Mouse (Mus musculus): Measurements from ENCODE around the gene Dpf2. TPM values are rescaled to one million over a fixed set of nuclear protein-coding genes. Genes with fewer than 3 reads are reported as not detected.

The Dpf2 gene
- total and polyA plus RNA-seq, 2 experiments from 2014 or later, result 69.5 to 77.4 TPM

GRCm38 (mm10) chr19:5922119-5922942 lies 9.5 kb upstream of the Dpf2 start:
- peak overlapping the region; percentile 35; the same call in 1 of the 2 replicates for H3K9ac ChIP-seq (replicated peaks; ENCODE audit: low read length)
- 78% methylated on average over 15 of the region's 15 CpGs for WGBS
- H3K27ac ChIP-seq, result no peak overlapping the region

GRCm38 (mm10) chr19:5921715-5922114 lies 8.9 kb upstream of the Dpf2 start:
- peak overlapping the region; percentile 35; the same call in 1 of the 2 replicates for H3K9ac ChIP-seq (replicated peaks; ENCODE audit: low read length)
- no peaks in the 10 kb centered on the region for H3K27me3 ChIP-seq (ENCODE audit: insufficient read depth, low read length)
- ATAC-seq, result no peak
- DNase-seq (ENCODE audit: low spot score), result no peak
- no peak for TF ChIP-seq CTCF (IDR thresholded peaks at IDR 0.05; ENCODE audit: low read depth)
- H3K4me2 ChIP-seq (ENCODE audit: low read depth, low read length), result peak overlapping the region; percentile 10
- H3K4me1 ChIP-seq (ENCODE audit: insufficient read depth, low read length), result no peaks in the 10 kb centered on the region
- H3K36me3 ChIP-seq (ENCODE audit: insufficient read depth, low read length), result peaks cover 19% of the 10 kb centered on the region
- H3K9me3 ChIP-seq (ENCODE audit: low read length), result no peaks in the 10 kb centered on the region
- no peak overlapping the region for H3K27ac ChIP-seq
- 18% methylated on average over 9 of the region's 9 CpGs for WGBS
- H3K4me3 ChIP-seq (ENCODE audit: low read length), result no peak overlapping the region; the same call in 1 of the 2 replicates

More at GRCm38 (mm10) chr19:5922119-5922942, 9.5 kb upstream of the Dpf2 start:
- no peak overlapping the region; the same call in 1 of the 2 replicates for H3K4me3 ChIP-seq (ENCODE audit: low read length)
- no peaks in the 10 kb centered on the region for H3K4me1 ChIP-seq (ENCODE audit: insufficient read depth, low read length)
- no peak for TF ChIP-seq CTCF (IDR thresholded peaks at IDR 0.05; ENCODE audit: low read depth)
- peaks cover 13% of the 10 kb centered on the region for H3K36me3 ChIP-seq (ENCODE audit: insufficient read depth, low read length)
- no peak for DNase-seq (ENCODE audit: low spot score)
- no peaks in the 10 kb centered on the region for H3K27me3 ChIP-seq (ENCODE audit: insufficient read depth, low read length)
- H3K9me3 ChIP-seq (ENCODE audit: low read length), result no peaks in the 10 kb centered on the region
- no peak for ATAC-seq
- H3K4me2 ChIP-seq (ENCODE audit: low read depth, low read length), result peak overlapping the region; percentile 10

GRCm38 (mm10) chr19:5912103-5913006 lies 455 bp downstream of the Dpf2 start:
- Histone ChIP-seq H3K9me3 (ENCODE audit: low read length) (no peaks in the 10 kb centered on the region), H3K36me3 (ENCODE audit: insufficient read depth, low read length) (peaks cover 6% of the 10 kb centered on the region; the same call in 1 of the 2 replicates), H3K27me3 (ENCODE audit: insufficient read depth, low read length) (no peaks in the 10 kb centered on the region), H3K27ac (peak overlapping the region; percentile 89), H3K4me2 (ENCODE audit: low read depth, low read length) (peak overlapping the region; percentile 69), H3K4me3 (ENCODE audit: low read length) (peak overlapping the region; percentile 97), H3K4me1 (ENCODE audit: insufficient read depth, low read length) (peaks cover 19% of the 10 kb centered on the region), H3K9ac (replicated peaks; ENCODE audit: low read length) (peak overlapping the region; percentile 94)
- TF ChIP-seq CTCF (IDR thresholded peaks at IDR 0.05; ENCODE audit: low read depth), result peak; percentile 44
- WGBS, result under 1% methylated on average over 59 of the region's 59 CpGs
- ATAC-seq (peak; percentile 95), DNase-seq (ENCODE audit: low spot score) (peak; percentile 100)

GRCm38 (mm10) chr19:5911430-5912102 lies 1.2 kb downstream of the Dpf2 start:
- H3K36me3 ChIP-seq (ENCODE audit: insufficient read depth, low read length), result peaks cover 4% of the 10 kb centered on the region; the same call in 1 of the 2 replicates
- TF ChIP-seq CTCF (IDR thresholded peaks at IDR 0.05; ENCODE audit: low read depth), result no peak
- H3K27me3 ChIP-seq (ENCODE audit: insufficient read depth, low read length), result no peaks in the 10 kb centered on the region
- no peak for DNase-seq (ENCODE audit: low spot score)
- peaks cover 19% of the 10 kb centered on the region for H3K4me1 ChIP-seq (ENCODE audit: insufficient read depth, low read length)
- H3K9me3 ChIP-seq (ENCODE audit: low read length), result no peaks in the 10 kb centered on the region
- ATAC-seq, result no peak
- H3K9ac ChIP-seq (replicated peaks; ENCODE audit: low read length), result peak overlapping the region; percentile 94
- H3K4me3 ChIP-seq (ENCODE audit: low read length), result peak overlapping the region; percentile 97
- 6% methylated on average over 14 of the region's 14 CpGs for WGBS
- peak overlapping the region; percentile 89 for H3K27ac ChIP-seq
- H3K4me2 ChIP-seq (ENCODE audit: low read depth, low read length), result peak overlapping the region; percentile 69

- H3K9ac ChIP-seq (replicated peaks; ENCODE audit: low read length), result peak overlapping the region; percentile 94
- ATAC-seq, result no peak
- H3K36me3 ChIP-seq (ENCODE audit: insufficient read depth, low read length), result peaks cover 17% of the 10 kb centered on the region; the same call in 1 of the 2 replicates
- no peaks in the 10 kb centered on the region for H3K9me3 ChIP-seq (ENCODE audit: low read length)
- peaks cover 19% of the 10 kb centered on the region for H3K4me1 ChIP-seq (ENCODE audit: insufficient read depth, low read length)
- peak overlapping the region; percentile 69 for H3K4me2 ChIP-seq (ENCODE audit: low read depth, low read length)
- WGBS, result 28% methylated on average over 6 of the region's 6 CpGs
- 0 out of 2 replicates have a peak, but pooled peaks have one; percentile 6 for TF ChIP-seq CTCF (IDR thresholded peaks at IDR 0.05; ENCODE audit: low read depth)
- peak; percentile 56 for DNase-seq (ENCODE audit: low spot score)
- H3K27me3 ChIP-seq (ENCODE audit: insufficient read depth, low read length), result no peaks in the 10 kb centered on the region
- peak overlapping the region; percentile 55 for H3K27ac ChIP-seq
- H3K4me3 ChIP-seq (ENCODE audit: low read length), result peak overlapping the region; percentile 97
Observed at GRCm38 (mm10) chr19:5910221-5910620, 2.6 kb downstream of the Dpf2 start.

GRCm38 (mm10) chr19:5907275-5907674 lies 5.5 kb downstream of the Dpf2 start:
- H3K9me3 ChIP-seq (ENCODE audit: low read length), result no peaks in the 10 kb centered on the region
- no peak overlapping the region for H3K27ac ChIP-seq
- no peak overlapping the region for H3K9ac ChIP-seq (replicated peaks; ENCODE audit: low read length)
- peaks cover 46% of the 10 kb centered on the region for H3K36me3 ChIP-seq (ENCODE audit: insufficient read depth, low read length)
- no peak for TF ChIP-seq CTCF (IDR thresholded peaks at IDR 0.05; ENCODE audit: low read depth)
- 87% methylated on average over 3 of the region's 3 CpGs for whole genome bisulfite sequencing
- H3K4me3 ChIP-seq (ENCODE audit: low read length), result no peak overlapping the region
- peaks cover 12% of the 10 kb centered on the region; the same call in 1 of the 2 replicates for H3K4me1 ChIP-seq (ENCODE audit: insufficient read depth, low read length)
- no peak for ATAC-seq
- H3K4me2 ChIP-seq (ENCODE audit: low read depth, low read length), result no peak overlapping the region
- no peak for DNase-seq (ENCODE audit: low spot score)
- no peaks in the 10 kb centered on the region for H3K27me3 ChIP-seq (ENCODE audit: insufficient read depth, low read length)
